Comparison of ENCODE assay signal across 9 mouse cellular contexts in genomic region chr17:87375941-87376511, GRCm38 (mm10). TPM values are rescaled to one million over a fixed set of nuclear protein-coding genes. Genes with fewer than 3 reads are reported as not detected.
A peak's percentile ranks its signal among the peaks of the same experiment; 100 is the strongest.
DNase-seq lines count a peak whose midpoint lies in the region; ATAC-seq lines count a peak whose summit lies in the region.
"Had no signal": no experiment of that assay in that cellular context is flagged by ENCODE, and none has a peak within 500 bp of the region (broad histone marks: within the 10 kb centered on the region; RNA-seq: fewer than 3 reads in every experiment).

No protein-coding gene starts in this region.

- peaks cover 68% of the 10 kb centered on the region for H3K4me1 ChIP-seq in hindbrain, embryonic 13.5 days (replicated peaks)
- H3K4me1 ChIP-seq in hindbrain, embryonic 14.5 days (replicated peaks; ENCODE audit: control insufficient read depth, insufficient read depth, low read length): peaks cover 41% of the 10 kb centered on the region
- H3K4me1 ChIP-seq in intestine, embryonic 15.5 days (replicated peaks): peaks cover 49% of the 10 kb centered on the region

- WGBS in hindbrain, embryonic 13.5 days: 64% methylated on average over 10 of the region's 10 CpGs
- 53% methylated on average over 10 of the region's 10 CpGs for WGBS in hindbrain, embryonic 14.5 days
- WGBS in intestine, embryonic 15.5 days: 29% methylated on average over 10 of the region's 10 CpGs

- H3K4me3 ChIP-seq in hindbrain, embryonic 13.5 days: no peak overlapping the region
- H3K4me3 ChIP-seq in hindbrain, embryonic 14.5 days (replicated peaks; ENCODE audit: low read length): no peak overlapping the region
- H3K4me3 ChIP-seq in intestine, embryonic 15.5 days (replicated peaks): no peak overlapping the region

- peak overlapping the region; percentile 4 for H3K27ac ChIP-seq in hindbrain, embryonic 13.5 days
- no peak overlapping the region for H3K27ac ChIP-seq in hindbrain, embryonic 14.5 days
- peak overlapping the region; percentile 76 for H3K27ac ChIP-seq in intestine, embryonic 15.5 days

- no peak for ATAC-seq in hindbrain, embryonic 13.5 days (ENCODE audit: low FRiP score)
- ATAC-seq in hindbrain, embryonic 14.5 days (ENCODE audit: low FRiP score): no peak
- ATAC-seq in common myeloid progenitor, adult 5-6 weeks (replicated peaks; ENCODE audit: low read depth, poor library complexity, severe bottlenecking): peak; percentile 21; the same call in 1 of the 2 replicates
- ATAC-seq in intestine, embryonic 15.5 days: peak; percentile 51
- peak; percentile 29 for ATAC-seq in megakaryocyte progenitor cell, adult 5-6 weeks (replicated peaks; ENCODE audit: poor library complexity)

- no peaks in the 10 kb centered on the region for H3K9me3 ChIP-seq in hindbrain, embryonic 13.5 days
- H3K9me3 ChIP-seq in hindbrain, embryonic 14.5 days (ENCODE audit: control insufficient read depth, low read length): no peaks in the 10 kb centered on the region
- H3K9me3 ChIP-seq in intestine, embryonic 15.5 days: no peaks in the 10 kb centered on the region

- no peaks in the 10 kb centered on the region for H3K36me3 ChIP-seq in hindbrain, embryonic 13.5 days
- no peaks in the 10 kb centered on the region for H3K36me3 ChIP-seq in hindbrain, embryonic 14.5 days (replicated peaks; ENCODE audit: control insufficient read depth, insufficient read depth)
- H3K36me3 ChIP-seq in intestine, embryonic 15.5 days: no peaks in the 10 kb centered on the region

- DNase-seq in hindbrain, embryonic 14.5 days (ENCODE audit: low spot score): no peak
- no peak for DNase-seq in right cerebral cortex, adult 18-20 months
- no peak for DNase-seq in cerebellum, postnatal 14 days
- DNase-seq in c-Kit-positive CD71-positive TER-119-positive erythroid progenitor cells, embryonic 14.5 days (ENCODE audit: low spot score): no peak

- no peak overlapping the region for H3K4me2 ChIP-seq in hindbrain, embryonic 13.5 days
- no peak overlapping the region for H3K4me2 ChIP-seq in hindbrain, embryonic 14.5 days (replicated peaks)
- no peak overlapping the region for H3K4me2 ChIP-seq in intestine, embryonic 15.5 days (replicated peaks)

- H3K9ac ChIP-seq in hindbrain, embryonic 13.5 days: no peak overlapping the region
- H3K9ac ChIP-seq in hindbrain, embryonic 14.5 days: no peak overlapping the region
- H3K9ac ChIP-seq in intestine, embryonic 15.5 days: no peak overlapping the region

- no peaks in the 10 kb centered on the region for H3K27me3 ChIP-seq in hindbrain, embryonic 13.5 days
- H3K27me3 ChIP-seq in hindbrain, embryonic 14.5 days (ENCODE audit: control insufficient read depth, insufficient read depth, low read length): no peaks in the 10 kb centered on the region
- H3K27me3 ChIP-seq in intestine, embryonic 15.5 days (replicated peaks): no peaks in the 10 kb centered on the region

RNA-seq across cellular contexts. Expression of gene Stpg4, which starts 51.5 kb away (rescaled TPM):
- not detected in 2 replicates for polyA plus RNA-seq in hindbrain, embryonic 13.5 days (2015; fragmentation: Nextera tagmentation; extraction: Ambion mirVana)
- polyA plus RNA-seq in hindbrain, embryonic 14.5 days (2014; fragmentation: Nextera tagmentation; extraction: Ambion mirVana): not detected in 2 replicates
- total RNA-seq in common myeloid progenitor, adult 5-6 weeks (2017): not detected in 2 replicates
- polyA plus RNA-seq in intestine, embryonic 15.5 days (2015; fragmentation: Nextera tagmentation; extraction: Ambion mirVana): not detected in 2 replicates
- 1.0 TPM in 1 of 2 replicates, not detected in the other for total RNA-seq in megakaryocyte progenitor cell, adult 5-6 weeks (2015)
- not detected in 2 replicates for total RNA-seq in megakaryocyte progenitor cell, adult 5-6 weeks (2017)
- total RNA-seq: ES-E14 had no signal

Comparison
In these comparisons a context has a peak if more than half of its experiments do, and no peak if none do; other contexts are left out.
1. ATAC-seq: peak in common myeloid progenitor, adult 5-6 weeks (single experiment), intestine, embryonic 15.5 days (single experiment) and megakaryocyte progenitor cell, adult 5-6 weeks (single experiment); none in hindbrain, embryonic 13.5 days (single experiment) and hindbrain, embryonic 14.5 days (single experiment).